Mouse (Mus musculus) right cerebral cortex, postnatal 10 days (tissue): ENCODE results near the gene Sesn2.
A peak's percentile ranks its signal among the peaks of the same experiment; 100 is the strongest.
"Not testable (repeated sequence)": the region's sequence is repeated elsewhere in the genome, so short reads cannot be mapped to it uniquely, and the experiment has no call there.

Experiments
- DNase-seq, 2 experiments: peaks; one replicate each; pipeline ENCODE4 v3.0.0; 2021; ENCODE audit warnings: low spot score in 2 of 2

Sesn2 gene

DNA sequence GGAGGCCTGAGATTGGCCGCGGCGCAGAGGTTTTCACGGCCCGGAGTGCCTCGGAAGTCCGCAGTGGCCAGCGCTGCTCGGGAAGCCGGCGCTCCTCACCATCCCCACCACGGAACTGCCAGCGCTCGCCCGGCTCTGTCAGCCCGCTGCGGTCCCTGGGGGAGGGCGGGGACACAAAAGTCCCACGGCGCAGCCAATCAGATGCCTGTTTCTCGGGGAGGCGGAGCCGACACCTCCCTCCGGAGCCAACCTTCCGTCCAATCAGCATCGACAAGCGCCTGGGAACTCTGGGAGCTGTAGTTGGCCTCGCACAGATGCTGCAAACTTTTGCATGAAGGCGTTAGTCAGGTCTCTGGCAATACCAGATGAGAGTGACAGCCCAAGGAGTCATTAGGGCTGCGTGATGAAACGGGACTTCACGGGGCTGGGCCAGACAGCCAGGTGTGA, at the start of gene Sesn2:
Gene Sesn2, minus strand, starts transcription at position 150 of the 447 bp plus-strand sequence.
- DNase-seq, result peak; percentile 98

DNA sequence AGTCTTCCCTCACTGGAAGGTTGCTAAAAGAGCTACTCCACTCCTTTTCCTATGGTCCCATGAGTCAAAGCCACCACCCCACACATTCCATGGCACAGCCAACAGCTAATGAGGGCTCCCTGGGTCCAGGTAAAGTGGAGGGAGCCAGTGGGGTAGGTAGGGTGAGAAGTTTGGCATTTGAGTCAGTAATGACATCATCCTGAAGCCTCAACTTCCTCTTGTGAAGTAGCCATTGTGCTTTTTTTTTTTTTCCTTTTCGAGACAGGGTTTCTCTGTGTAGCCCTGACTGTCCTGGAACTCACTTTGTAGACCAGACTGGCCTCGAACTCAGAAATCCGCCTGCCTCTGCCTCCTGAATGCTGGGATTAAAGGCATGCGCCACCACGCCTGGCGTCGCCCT, 45.2 kb upstream of the Sesn2 start:
- DNase-seq, result not testable (repeated sequence)

DNA sequence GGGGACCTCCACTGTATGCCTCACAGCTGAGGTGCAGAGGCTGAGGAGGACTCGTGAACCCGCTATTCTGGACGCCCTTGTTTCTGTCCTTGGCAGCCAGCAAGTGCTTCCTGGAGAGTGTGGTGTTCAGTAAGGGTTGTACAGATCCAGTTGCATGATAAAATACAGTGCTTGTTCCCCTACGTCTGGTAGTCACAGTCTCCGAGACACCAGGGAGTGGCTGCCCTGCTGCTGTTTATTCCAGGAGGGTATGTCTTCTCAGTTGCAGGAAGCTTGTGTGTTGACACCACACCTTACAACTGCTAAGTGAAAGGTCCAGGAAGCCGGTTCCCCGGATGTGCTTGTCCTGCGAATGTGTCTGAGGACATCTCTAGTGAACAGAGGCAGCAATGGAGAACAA, 44.4 kb upstream of the Sesn2 start:
- no peak for DNase-seq

DNA sequence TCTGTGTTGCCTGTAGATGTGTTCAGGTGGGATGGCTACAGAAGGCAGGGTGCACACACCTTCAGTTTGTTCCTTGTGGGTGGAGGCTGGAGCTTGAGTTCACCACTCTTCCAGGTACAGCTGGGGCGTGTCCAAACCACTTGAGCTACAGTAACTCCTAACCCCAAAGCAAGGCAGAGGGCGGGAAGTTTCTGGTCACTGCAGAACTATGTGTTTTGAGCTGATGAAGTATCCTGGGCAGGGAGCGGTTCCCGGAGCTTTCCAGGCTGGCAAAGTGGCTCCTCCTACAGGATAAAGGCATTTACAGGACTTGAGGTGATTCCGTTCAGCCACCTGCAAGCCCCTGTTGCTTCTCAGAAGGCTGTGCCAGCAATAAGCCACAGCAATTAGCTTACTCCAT, 43.9 kb upstream of the Sesn2 start:
- no peak for DNase-seq

DNA sequence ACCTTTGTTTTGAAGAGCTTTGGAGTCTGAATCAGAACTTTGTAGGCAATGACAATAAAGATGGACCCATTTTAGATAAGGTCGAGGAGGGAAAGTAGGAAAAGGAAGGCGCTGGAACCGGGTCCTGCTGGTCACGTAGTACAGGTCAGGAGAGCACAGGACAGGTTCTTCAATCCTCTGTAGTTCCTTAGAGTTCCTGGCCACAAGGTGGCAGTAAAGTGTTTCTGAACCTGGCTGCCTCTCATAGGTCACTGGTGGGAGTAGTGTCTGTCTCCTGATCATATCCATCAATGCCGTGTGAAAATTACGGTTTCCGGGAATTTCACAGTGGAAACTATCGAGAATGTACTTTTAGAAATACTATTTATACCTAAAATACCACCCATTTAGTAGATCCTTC, 35.5 kb upstream of the Sesn2 start:
- peak; percentile 63 to 69 for DNase-seq

DNA sequence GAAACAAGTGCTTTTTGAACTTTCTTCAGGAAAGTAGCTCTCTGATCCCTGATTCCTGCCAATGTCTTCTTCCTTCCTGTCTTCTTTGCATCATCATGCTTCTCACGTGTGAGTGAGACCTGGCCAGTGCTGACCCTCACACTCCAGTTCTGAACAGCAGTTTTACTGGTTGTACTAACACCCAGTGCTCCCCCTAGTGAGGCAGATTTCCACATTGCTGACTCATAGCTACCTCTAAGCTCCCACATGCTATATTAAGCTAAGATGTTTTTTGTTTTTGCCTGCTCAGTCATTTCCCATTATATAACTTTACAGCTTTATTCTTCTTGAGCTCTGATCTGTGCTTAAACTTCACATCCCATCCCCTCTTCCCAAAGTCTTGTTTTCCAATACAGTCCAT, 32.4 kb upstream of the Sesn2 start:
- DNase-seq, result no peak

DNA sequence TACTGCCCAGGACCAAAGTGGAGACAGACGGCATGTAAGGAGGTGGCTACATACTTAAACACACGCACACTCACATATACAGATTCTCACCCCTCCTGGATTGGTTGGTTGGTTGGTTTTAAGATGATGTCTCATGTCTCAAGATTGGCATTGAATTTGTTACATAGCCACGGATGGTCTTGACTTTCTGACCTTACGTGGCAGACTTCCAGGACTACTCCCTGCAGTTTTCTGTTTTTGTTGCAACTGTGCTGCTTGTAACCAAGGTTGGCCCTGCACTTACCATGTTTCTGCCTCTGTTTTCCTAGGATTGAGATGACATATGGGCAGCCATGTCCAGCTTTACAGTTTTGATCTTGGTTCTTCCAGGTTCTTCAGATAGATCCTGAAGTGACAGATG, 31.1 kb upstream of the Sesn2 start:
- DNase-seq, result no peak

DNA sequence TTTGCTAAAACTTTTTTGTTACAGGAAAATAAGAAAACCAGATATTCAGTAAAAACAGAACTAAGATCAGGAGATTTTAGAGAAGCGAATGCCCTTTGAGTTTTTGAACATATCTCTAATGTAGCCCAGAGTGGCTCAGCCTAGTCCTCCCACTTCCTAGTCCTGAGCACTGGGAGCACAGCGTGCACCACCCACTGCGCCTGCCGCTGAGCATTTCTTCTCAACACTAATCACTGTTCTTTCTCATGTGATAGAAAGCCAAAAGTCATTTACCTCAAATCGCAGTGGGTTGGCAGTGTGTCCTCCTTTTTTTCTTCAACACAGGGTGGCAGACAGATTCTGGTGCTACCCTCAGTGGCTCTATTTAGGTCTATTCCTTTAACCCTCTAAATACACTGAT, 29.2 kb upstream of the Sesn2 start:
- DNase-seq, result no peak

DNA sequence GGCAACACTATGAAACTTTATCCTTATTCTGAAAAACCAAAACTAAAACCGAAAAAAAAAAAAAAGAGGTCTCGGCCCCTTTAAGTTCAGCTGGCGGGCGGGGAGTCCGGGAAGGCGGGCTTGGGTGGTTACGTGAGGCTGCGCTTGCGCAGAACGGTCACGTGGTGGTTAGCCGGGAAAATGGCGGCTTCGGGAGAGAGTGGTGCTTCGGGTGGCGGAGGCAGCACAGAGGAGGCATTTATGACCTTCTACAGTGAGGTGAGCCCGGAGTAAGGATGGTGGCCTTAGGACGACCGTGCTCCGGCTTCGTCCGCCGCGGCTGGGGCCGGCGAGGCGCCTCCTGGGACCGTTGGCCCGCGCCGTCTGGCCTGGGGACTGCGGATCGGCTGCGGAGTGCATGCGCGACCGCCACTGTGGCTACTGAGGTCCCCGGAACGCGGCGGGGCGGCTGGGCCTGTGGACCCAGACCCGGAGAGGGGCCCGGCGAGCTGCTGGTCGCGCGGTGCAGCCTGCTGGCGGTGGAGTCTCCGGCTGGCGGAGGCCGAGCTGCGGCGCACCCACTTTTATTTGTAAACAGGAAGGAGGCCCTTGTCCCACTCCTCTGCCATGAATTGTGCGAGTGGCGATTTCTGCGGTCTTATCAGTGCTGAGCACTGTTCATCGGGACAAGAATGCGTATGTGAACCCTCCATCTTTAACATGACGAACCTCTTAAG, 25.3 kb upstream of the Sesn2 start, which contains the start of gene Dnajc8:
Gene Dnajc8, plus strand, starts transcription at position 145 of the 716 bp plus-strand sequence.
- DNase-seq, result peak; percentile 95 to 97

DNA sequence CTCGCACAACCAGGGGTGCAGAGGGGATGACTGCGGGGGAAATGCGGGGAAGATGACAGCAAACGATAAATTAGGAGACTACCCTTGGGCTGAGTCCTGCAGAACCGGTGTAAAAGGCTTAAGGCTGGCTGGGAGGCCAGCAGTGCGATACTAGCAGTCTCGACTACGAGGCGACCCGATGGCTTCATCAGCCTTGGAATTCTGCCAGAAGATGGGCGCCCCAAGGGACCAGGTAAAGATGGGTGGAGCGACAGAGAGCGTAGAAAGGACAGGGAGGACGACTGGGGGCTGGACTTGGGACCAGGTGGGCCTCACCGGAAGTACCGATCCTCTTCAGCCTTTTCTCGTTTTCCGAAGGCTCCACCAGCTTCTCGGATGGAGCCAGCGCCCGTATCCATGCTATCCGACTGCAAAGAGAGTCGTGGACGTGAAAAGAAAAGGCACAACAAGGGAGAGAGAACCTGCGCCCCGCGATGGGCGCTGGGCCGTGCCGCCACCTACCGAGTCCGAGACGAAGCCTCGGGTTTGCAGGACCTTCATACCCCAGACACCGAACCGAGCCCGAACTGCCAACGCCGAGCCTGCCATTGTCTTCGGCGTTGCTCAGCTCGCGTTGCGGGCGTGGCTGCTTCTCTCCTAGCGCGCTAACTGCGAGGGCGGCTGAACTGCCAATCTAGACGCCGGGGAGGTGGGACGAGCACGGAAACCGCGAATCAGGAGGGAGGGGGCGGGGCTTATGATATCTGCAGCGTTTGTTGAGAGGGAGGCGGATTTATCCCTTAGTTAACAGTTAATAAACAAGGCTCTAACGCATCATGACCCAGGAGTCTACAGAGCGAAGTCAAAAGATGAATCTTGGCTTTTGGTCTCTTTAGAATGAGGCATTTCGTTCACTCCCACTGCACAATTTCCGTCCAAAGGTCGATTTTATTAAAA, 22.9 kb upstream of the Sesn2 start, which contains the start of gene Atpif1:
Gene Atpif1, minus strand, starts transcription at position 679 of the 936 bp plus-strand sequence.
- DNase-seq, result peak; percentile 95

DNA sequence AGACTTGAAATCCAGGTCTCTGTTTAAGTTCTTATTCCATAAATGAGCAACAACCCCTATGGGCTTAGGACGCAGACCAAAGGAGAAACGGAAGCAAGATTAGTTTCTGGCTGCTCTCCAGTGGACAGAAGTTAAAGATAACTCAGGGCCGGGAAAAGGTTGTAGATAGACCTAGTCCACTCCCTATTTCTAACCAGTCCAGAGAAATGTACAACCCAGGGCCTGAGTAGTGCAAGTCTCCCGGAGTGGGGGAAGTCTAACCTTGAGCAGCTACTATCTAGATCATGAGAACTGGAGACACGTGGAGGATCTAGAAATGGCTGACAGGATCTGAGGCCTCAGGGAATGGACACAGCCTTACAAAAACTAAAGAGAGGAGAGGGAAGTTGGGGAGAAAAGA, 22.2 kb upstream of the Sesn2 start:
- no peak for DNase-seq

DNA sequence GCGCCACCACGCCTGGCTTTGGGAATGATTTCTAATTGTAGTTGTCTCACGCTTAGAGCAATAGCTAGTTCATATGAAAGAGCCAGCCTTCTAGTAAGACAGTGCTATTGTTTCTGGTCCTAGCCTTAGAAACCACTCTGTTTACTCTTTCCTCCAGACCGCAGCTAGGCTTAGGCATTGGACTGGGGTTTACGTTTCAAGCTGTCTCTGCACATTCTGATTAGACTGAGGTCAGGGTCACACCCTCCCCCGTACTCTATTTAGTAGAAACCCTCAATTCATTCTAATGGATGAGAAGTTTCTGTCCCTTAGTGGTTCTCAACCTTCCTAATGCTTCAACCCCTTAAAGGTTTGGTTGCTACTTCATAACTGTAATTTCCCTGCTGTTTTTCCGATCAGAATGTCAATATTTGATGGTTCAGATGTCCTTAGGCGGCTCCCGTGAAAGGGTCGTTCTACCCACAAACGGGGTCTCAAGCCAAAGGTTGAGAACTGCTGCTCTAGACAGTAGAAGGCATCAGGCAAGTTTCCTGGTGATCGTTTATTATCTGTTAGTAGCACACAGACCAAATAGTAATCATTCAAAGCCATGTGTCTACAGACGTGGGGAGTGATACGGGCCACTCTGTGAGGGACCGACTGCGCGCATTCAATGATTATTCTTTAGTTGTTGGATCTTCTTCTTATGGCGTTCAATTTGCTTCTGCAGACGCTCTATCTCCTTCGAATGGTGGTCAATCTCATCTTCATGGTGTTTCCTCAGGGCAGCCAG, 19.9 kb upstream of the Sesn2 start:
- no peak for DNase-seq

DNA sequence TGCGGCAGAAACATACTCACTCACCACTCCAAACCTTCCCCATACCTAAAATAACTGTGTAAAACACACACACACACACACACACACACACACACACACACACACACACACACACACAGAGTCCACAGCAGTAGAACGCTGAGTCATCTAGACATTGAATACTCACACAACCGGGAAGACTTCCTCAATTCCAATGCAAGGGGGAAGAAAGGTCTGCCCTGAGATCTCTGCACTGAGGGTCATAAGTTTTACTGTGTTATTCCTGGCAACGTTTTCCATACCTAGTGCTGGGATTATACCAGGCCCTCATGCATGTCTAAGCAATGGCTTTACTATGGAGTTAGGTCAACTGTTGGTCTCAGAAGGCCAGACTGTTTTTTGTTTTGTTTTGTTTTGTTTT, 19.0 kb upstream of the Sesn2 start:
- no peak for DNase-seq

DNA sequence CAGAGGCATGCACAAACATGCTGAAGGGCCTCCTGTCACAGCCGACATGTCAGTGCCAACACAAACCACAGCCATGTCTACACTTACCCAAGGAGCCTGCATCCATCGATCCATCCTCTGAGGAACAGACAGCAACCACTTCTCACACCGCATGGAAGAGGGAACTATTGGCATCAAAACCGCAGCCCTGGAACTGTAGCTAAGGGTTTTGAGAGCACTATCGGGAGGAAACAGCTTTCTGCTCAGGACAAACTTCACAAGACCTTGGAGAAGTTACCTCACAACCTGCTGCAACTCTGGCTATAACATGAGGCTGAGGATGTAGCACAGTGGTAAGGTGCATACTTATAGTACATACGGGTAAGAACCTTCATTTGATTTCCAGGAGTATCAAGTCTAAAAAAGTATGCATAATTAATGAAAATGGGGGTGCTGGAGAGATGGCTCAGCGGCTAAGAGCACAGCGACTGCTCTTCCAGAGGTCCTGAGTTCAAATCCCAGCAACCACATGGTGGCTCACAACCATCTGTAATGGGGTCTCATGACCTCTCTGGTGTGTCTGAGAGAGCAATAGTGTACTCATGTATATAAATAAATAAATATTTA, 17.7 kb upstream of the Sesn2 start:
- no peak for DNase-seq

DNA sequence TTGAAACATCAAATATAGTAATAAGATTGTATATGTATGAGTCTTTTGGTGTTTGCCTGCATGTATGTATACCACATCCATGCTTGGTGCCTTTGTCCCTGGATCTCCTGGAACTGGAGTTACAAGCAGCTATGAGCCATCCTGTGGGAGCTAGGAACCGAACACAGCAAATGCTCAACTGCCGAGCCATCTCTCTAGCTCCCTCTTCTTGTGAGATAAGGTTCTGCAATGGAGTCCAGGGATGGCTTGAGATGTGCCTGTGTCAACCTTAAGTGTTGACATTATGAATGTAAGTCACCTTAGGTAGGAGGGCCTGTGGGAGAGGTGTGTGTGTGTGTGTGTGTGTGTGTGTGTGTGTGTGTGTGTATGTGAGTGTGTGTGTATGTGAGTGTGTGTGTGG, 16.4 kb upstream of the Sesn2 start:
- DNase-seq, result no peak

DNA sequence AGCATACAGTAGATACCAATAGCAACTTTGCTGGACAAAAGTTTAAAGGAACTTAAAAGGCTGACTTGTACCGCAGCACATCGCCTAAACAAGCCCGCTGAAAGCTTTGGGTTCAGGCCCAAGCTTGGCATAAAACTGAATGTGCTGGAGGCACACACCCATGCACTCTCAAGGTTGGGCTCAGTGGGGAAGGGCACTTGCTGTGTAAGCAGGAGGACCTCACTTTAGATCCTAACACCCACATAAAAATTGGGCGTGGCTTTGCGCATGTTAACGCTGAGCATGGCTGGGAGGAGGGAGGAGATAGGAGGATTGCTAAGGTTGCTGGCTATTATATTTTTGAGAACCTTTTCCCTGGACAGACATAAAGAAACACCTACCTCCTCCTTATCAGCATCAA, 14.5 kb upstream of the Sesn2 start:
- no peak for DNase-seq

DNA sequence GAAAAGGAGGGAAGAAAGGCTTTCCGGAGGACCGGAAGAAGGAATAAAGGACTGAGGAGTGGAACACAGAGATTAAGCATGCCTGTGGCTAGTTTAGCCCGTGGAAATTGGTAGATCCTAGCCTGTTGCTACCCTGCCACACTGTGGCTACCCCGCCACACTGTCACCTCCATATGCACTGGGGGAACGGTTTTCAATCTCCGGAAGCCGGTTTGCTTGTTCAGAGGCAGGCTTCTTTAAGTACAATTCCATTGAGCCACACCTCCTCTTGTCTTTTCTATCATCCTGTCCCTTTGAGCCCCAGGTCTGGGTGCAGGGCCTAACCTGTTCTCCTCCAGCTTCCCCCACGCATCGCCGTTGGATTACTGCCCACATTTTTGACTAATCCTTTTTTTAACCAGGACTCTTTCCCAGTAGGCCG, 14.0 kb upstream of the Sesn2 start:
- DNase-seq, result no peak

DNA sequence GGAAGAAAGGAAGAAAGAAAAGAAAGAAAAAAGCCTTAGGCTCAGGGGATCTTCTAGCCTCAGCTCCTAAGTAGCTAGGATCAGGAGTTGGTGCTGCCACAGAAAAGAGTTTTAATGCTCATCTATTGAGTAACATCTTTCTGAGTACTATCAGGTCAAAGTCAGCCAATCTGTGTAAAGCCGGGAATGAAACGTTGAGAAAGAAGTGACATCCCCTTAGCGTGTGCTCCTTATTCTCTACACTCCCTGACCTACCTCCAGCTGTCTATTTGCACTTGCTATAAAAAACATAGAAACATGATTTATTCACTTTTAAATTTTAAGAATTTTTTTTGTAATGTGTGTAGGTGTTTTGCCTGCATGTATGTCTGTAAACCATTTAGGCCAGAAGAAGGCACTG, 8.9 kb upstream of the Sesn2 start:
- DNase-seq, result no peak

DNA sequence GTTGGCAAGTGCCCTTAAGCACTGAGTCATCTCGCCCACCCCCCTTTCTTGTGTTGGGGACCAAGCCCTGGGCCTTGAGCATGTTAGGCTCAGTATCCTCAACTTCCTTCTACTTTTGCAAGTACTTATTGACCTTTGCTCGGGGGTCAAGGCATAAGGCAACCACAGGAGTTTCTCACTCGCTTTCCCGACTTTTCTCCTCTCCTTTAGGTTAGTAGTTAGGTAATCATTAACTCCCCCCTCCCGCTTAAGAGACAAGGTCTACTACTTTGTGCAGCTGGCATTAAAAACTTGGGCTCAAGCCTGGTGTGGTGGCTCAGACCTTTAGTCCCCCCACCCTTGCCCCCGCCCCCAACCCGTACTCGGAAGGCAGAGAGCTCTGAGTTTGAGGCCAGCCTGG, 7.8 kb upstream of the Sesn2 start:
- DNase-seq, result no peak

DNA sequence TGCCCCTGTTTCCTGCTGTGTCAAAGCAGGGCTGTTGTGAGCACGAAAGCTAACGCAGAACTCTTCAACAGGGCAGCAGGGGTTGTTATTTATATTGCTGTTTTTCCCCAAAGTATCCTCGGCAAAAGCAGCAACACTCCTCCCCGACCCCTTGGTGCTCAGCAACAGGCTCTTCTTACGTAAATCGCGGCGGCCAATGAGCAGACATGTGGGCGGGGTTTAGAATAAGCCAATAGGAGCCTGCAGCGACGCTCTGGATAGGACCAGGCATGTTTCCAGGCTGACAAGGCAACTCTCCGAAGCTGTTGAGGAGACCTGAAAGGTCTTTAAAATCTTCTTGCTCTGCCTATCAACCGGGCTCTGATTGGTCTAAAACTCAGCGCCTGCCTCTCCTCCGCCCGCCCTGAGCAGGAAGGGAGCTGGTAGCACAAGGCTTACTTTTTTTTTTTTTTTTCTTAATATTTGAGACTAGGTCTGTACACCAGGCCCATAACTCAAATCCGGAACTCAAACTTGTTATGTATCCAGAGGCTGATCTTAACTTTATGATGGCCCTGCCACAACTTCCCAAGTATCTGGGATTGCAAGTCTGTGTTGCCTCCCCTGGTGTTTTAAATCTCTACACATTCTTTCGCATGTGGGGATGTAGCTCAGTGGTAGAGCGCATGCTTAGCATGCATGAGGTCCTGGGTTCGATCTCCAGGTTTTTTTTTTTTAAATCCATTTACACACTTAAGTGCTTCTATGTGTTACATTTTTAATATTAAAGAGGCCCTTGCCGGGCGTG, 5.3 kb upstream of the Sesn2 start:
- peak; percentile 96 to 98 for DNase-seq
